Mouse (Mus musculus): ENCODE results near the gene Podxl2. TPM values are rescaled to one million over a fixed set of nuclear protein-coding genes. Genes with fewer than 3 reads are reported as not detected.

Gene Podxl2
- polyA plus RNA-seq, 1 experiment: 12.5 TPM

- TF ChIP-seq POLR2A (IDR thresholded peaks at IDR 0.05; ENCODE audit: low read depth, low read length) (no peak), CTCF (conservative IDR thresholded peaks at IDR 0.05; ENCODE audit: insufficient read depth, insufficient read length, low read depth, low read length) (no peak)
- DNase-seq: no peak
- no peaks in the 10 kb centered on the region for H3K27me3 ChIP-seq (replicated peaks; ENCODE audit: control insufficient read depth, insufficient read depth, low read length)
- WGBS: 67% methylated on average over 7 of the region's 7 CpGs
- H3K27ac ChIP-seq (ENCODE audit: insufficient read depth, low read depth, low read length): no peak overlapping the region
- no peaks in the 10 kb centered on the region for H3K36me3 ChIP-seq (ENCODE audit: control insufficient read depth, insufficient read depth, low read length)
- H3K4me3 ChIP-seq (ENCODE audit: insufficient read depth, low read depth, low read length): no peak overlapping the region
- peaks cover 5% of the 10 kb centered on the region; the same call in 1 of the 2 replicates for H3K4me1 ChIP-seq (ENCODE audit: control insufficient read depth, insufficient read depth, low read length)
Observed at GRCm38 (mm10) chr6:88858341-88858740, 16.5 kb downstream of the Podxl2 start.

- TF ChIP-seq POLR2A (IDR thresholded peaks at IDR 0.05; ENCODE audit: low read depth, low read length) (no peak), CTCF (conservative IDR thresholded peaks at IDR 0.05; ENCODE audit: insufficient read depth, insufficient read length, low read depth, low read length) (no peak)
- DNase-seq: no peak
- Histone ChIP-seq H3K4me1 (ENCODE audit: control insufficient read depth, insufficient read depth, low read length) (peaks cover 5% of the 10 kb centered on the region; the same call in 1 of the 2 replicates), H3K4me3 (ENCODE audit: insufficient read depth, low read depth, low read length) (no peak overlapping the region), H3K27me3 (replicated peaks; ENCODE audit: control insufficient read depth, insufficient read depth, low read length) (no peaks in the 10 kb centered on the region), H3K27ac (ENCODE audit: insufficient read depth, low read depth, low read length) (no peak overlapping the region), H3K36me3 (ENCODE audit: control insufficient read depth, insufficient read depth, low read length) (no peaks in the 10 kb centered on the region)
- WGBS: 77% methylated on average over 6 of the region's 6 CpGs
Observed at GRCm38 (mm10) chr6:88857830-88858229, 17.0 kb downstream of the Podxl2 start.

GRCm38 (mm10) chr6:88857249-88857648, 17.6 kb downstream of the Podxl2 start:
- Histone ChIP-seq H3K36me3 (ENCODE audit: control insufficient read depth, insufficient read depth, low read length) (no peaks in the 10 kb centered on the region), H3K4me3 (ENCODE audit: insufficient read depth, low read depth, low read length) (no peak overlapping the region), H3K27ac (ENCODE audit: insufficient read depth, low read depth, low read length) (no peak overlapping the region; the same call in 1 of the 2 replicates), H3K4me1 (ENCODE audit: control insufficient read depth, insufficient read depth, low read length) (peaks cover 5% of the 10 kb centered on the region; the same call in 1 of the 2 replicates), H3K27me3 (replicated peaks; ENCODE audit: control insufficient read depth, insufficient read depth, low read length) (no peaks in the 10 kb centered on the region)
- DNase-seq: peak; percentile 67
- TF ChIP-seq POLR2A (IDR thresholded peaks at IDR 0.05; ENCODE audit: low read depth, low read length): no peak
- TF ChIP-seq CTCF (conservative IDR thresholded peaks at IDR 0.05; ENCODE audit: insufficient read depth, insufficient read length, low read depth, low read length): peak; percentile 31; the same call in 1 of the 2 replicates
- 8% methylated on average over 9 of the region's 9 CpGs for WGBS

GRCm38 (mm10) chr6:88855636-88856035, 19.2 kb downstream of the Podxl2 start:
- no peak overlapping the region for H3K27ac ChIP-seq (ENCODE audit: insufficient read depth, low read depth, low read length)
- WGBS: 23% methylated on average over 5 of the region's 5 CpGs
- H3K4me1 ChIP-seq (ENCODE audit: control insufficient read depth, insufficient read depth, low read length): peaks cover 5% of the 10 kb centered on the region; the same call in 1 of the 2 replicates
- H3K4me3 ChIP-seq (ENCODE audit: insufficient read depth, low read depth, low read length): no peak overlapping the region
- TF ChIP-seq POLR2A (IDR thresholded peaks at IDR 0.05; ENCODE audit: low read depth, low read length) (no peak), CTCF (conservative IDR thresholded peaks at IDR 0.05; ENCODE audit: insufficient read depth, insufficient read length, low read depth, low read length) (peak; percentile 61)
- H3K27me3 ChIP-seq (replicated peaks; ENCODE audit: control insufficient read depth, insufficient read depth, low read length): no peaks in the 10 kb centered on the region
- H3K36me3 ChIP-seq (ENCODE audit: control insufficient read depth, insufficient read depth, low read length): no peaks in the 10 kb centered on the region
- peak; percentile 72 for DNase-seq

- DNase-seq: no peak
- no peaks in the 10 kb centered on the region for H3K36me3 ChIP-seq (ENCODE audit: control insufficient read depth, insufficient read depth, low read length)
- no peak for TF ChIP-seq CTCF (conservative IDR thresholded peaks at IDR 0.05; ENCODE audit: insufficient read depth, insufficient read length, low read depth, low read length)
- no peak for TF ChIP-seq POLR2A (IDR thresholded peaks at IDR 0.05; ENCODE audit: low read depth, low read length)
- no peak overlapping the region for H3K4me3 ChIP-seq (ENCODE audit: insufficient read depth, low read depth, low read length)
- no peak overlapping the region for H3K27ac ChIP-seq (ENCODE audit: insufficient read depth, low read depth, low read length)
- WGBS: 71% methylated on average over 5 of the region's 5 CpGs
- H3K27me3 ChIP-seq (replicated peaks; ENCODE audit: control insufficient read depth, insufficient read depth, low read length): no peaks in the 10 kb centered on the region
- H3K4me1 ChIP-seq (ENCODE audit: control insufficient read depth, insufficient read depth, low read length): peaks cover 5% of the 10 kb centered on the region; the same call in 1 of the 2 replicates
Observed at GRCm38 (mm10) chr6:88854509-88854908, 20.3 kb downstream of the Podxl2 start.

- Histone ChIP-seq H3K36me3 (ENCODE audit: control insufficient read depth, insufficient read depth, low read length) (no peaks in the 10 kb centered on the region), H3K27me3 (replicated peaks; ENCODE audit: control insufficient read depth, insufficient read depth, low read length) (no peaks in the 10 kb centered on the region), H3K4me3 (ENCODE audit: insufficient read depth, low read depth, low read length) (no peak overlapping the region), H3K4me1 (ENCODE audit: control insufficient read depth, insufficient read depth, low read length) (no peaks in the 10 kb centered on the region), H3K27ac (ENCODE audit: insufficient read depth, low read depth, low read length) (no peak overlapping the region)
- 87% methylated on average over 7 of the region's 7 CpGs for WGBS
- DNase-seq: no peak
- TF ChIP-seq POLR2A (IDR thresholded peaks at IDR 0.05; ENCODE audit: low read depth, low read length) (no peak), CTCF (conservative IDR thresholded peaks at IDR 0.05; ENCODE audit: insufficient read depth, insufficient read length, low read depth, low read length) (no peak)
Observed at GRCm38 (mm10) chr6:88850034-88850433, 24.8 kb downstream of the Podxl2 start.

GRCm38 (mm10) chr6:88849270-88849669, 25.6 kb downstream of the Podxl2 start:
- 49% methylated on average over 4 of the region's 4 CpGs for WGBS
- no peak overlapping the region for H3K4me3 ChIP-seq (ENCODE audit: insufficient read depth, low read depth, low read length)
- H3K27ac ChIP-seq (ENCODE audit: insufficient read depth, low read depth, low read length): no peak overlapping the region
- no peaks in the 10 kb centered on the region for H3K27me3 ChIP-seq (replicated peaks; ENCODE audit: control insufficient read depth, insufficient read depth, low read length)
- TF ChIP-seq CTCF (conservative IDR thresholded peaks at IDR 0.05; ENCODE audit: insufficient read depth, insufficient read length, low read depth, low read length): peak; percentile 45; the same call in 1 of the 2 replicates
- no peak for TF ChIP-seq POLR2A (IDR thresholded peaks at IDR 0.05; ENCODE audit: low read depth, low read length)
- no peaks in the 10 kb centered on the region for H3K4me1 ChIP-seq (ENCODE audit: control insufficient read depth, insufficient read depth, low read length)
- no peak for DNase-seq
- H3K36me3 ChIP-seq (ENCODE audit: control insufficient read depth, insufficient read depth, low read length): no peaks in the 10 kb centered on the region

Data from kidney, adult 2 months (tissue).